Mouse (Mus musculus): Measurements from ENCODE around the gene 4930548H24Rik. TPM values are rescaled to one million over a fixed set of nuclear protein-coding genes. Genes with fewer than 3 reads are reported as not detected.

Gene 4930548H24Rik
- polyA plus RNA-seq, 1 experiment: not detected

GRCm38 (mm10) chr5:31535228-31535627, 49.7 kb downstream of the 4930548H24Rik start:
- TF ChIP-seq CTCF (IDR thresholded peaks at IDR 0.05; ENCODE audit: extremely low read depth, insufficient read depth, insufficient read length, insufficient replicate concordance): no peak
- TF ChIP-seq POLR2A (IDR thresholded peaks at IDR 0.05; ENCODE audit: low read depth, low read length): no peak
- Histone ChIP-seq H3K4me3 (ENCODE audit: extremely low read depth, insufficient read depth, insufficient read length) (no peak overlapping the region), H3K36me3 (ENCODE audit: control insufficient read depth, insufficient read depth, low read length) (peaks cover 49% of the 10 kb centered on the region), H3K27me3 (ENCODE audit: control insufficient read depth, insufficient read depth, low read length) (no peaks in the 10 kb centered on the region), H3K27ac (ENCODE audit: insufficient read depth, low read length) (no peak overlapping the region), H3K4me1 (ENCODE audit: control insufficient read depth, insufficient read depth, insufficient read length) (no peaks in the 10 kb centered on the region)
- DNase-seq (ENCODE audit: low read depth in 1 of 2, low spot score in 2 of 2): no peak
- 89% methylated on average over 2 of the region's 2 CpGs for WGBS

Other genes starting within 250 kb of the 4930548H24Rik start
- gene Nrbp1, start 244.9 kb upstream of the 4930548H24Rik start, polyA plus RNA-seq (2012; rRNA removed): 148 and 199 TPM in 2 replicates
- gene Gm9970, start 244.5 kb upstream of the 4930548H24Rik start, polyA plus RNA-seq (2012; rRNA removed): 0.27 and 0.29 TPM in 2 replicates
- gene Krtcap3, start 234.0 kb upstream of the 4930548H24Rik start, polyA plus RNA-seq (2012; rRNA removed): 25.0 and 37.0 TPM in 2 replicates
- 17.0 and 18.4 TPM in 2 replicates for gene Ift172, start 194.6 kb upstream of the 4930548H24Rik start, polyA plus RNA-seq (2012; rRNA removed)
- 3.6 and 4.9 TPM in 2 replicates for gene Fndc4, start 189.7 kb upstream of the 4930548H24Rik start, polyA plus RNA-seq (2012; rRNA removed)
- gene Gckr, start 188.3 kb upstream of the 4930548H24Rik start, polyA plus RNA-seq (2012; rRNA removed): 0.08 TPM in 1 of 2 replicates, not detected in the other
- gene Zfp512, start 33.3 kb upstream of the 4930548H24Rik start, polyA plus RNA-seq (2012; rRNA removed): 9.1 and 9.6 TPM in 2 replicates
- gene Gpn1, start 9.0 kb downstream of the 4930548H24Rik start, polyA plus RNA-seq (2012; rRNA removed): 9.4 and 11.0 TPM in 2 replicates
- gene Slc4a1ap, start 41.3 kb downstream of the 4930548H24Rik start, polyA plus RNA-seq (2012; rRNA removed): 10.3 and 14.9 TPM in 2 replicates
- 6.1 and 7.0 TPM in 2 replicates for gene Supt7l, start 42.1 kb downstream of the 4930548H24Rik start, polyA plus RNA-seq (2012; rRNA removed)
- gene Mrpl33, start 111.2 kb downstream of the 4930548H24Rik start, polyA plus RNA-seq (2012; rRNA removed): 9.9 and 10.2 TPM in 2 replicates
- gene Rbks, start 211.9 kb downstream of the 4930548H24Rik start, polyA plus RNA-seq (2012; rRNA removed): 3.7 and 4.0 TPM in 2 replicates
- gene Babam2, start 211.9 kb downstream of the 4930548H24Rik start, polyA plus RNA-seq (2012; rRNA removed): 12.2 and 13.7 TPM in 2 replicates